Mouse (Mus musculus) megakaryocyte, embryonic 14.5 days (primary cell): ENCODE measurements at regions not wholly inside any gene's neighbourhood (a gene's known extent, or its start where the extent isn't known, plus 50 kb on each side); places are given as distances from the start of the nearest gene placed in this dataset.

ENCODE experiments used
- FLI1 ChIP-seq: IDR thresholded peaks from 2 replicates; pipeline ENCODE4 v1.6.1; 2012; ENCODE audit warnings: low read length, inconsistent platforms, mixed read lengths
- GATA1 ChIP-seq: IDR thresholded peaks from 3 replicates; pipeline ENCODE4 v1.6.1; 2012; ENCODE audit warnings: mixed read lengths, low read length, inconsistent platforms, borderline replicate concordance

DNA sequence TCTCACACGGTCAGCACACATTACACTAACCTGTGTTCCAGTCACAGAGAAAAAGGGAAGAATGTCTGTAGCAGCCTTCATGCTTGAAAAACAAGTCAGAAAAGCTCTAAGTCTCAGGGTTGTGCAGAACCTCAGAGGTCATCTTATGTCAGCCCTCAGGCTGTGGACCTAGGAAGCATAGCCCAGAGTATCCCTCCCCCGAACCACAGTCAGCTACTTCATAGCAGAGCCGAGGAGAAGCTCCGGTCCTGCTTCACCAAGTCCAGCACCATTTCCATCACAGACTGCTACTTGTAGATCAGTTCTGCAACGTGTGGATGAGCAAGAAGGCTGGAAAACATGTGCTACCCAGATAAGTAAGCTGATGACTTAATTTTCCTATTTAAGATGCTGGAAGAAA, 122.1 kb upstream of the Mylip start:
- TF ChIP-seq GATA1 (no peak), FLI1 (no peak)
